Mouse (Mus musculus): ENCODE data around the gene Shf.
A peak's percentile ranks its signal among the peaks of the same experiment; 100 is the strongest.
"Not testable (repeated sequence)": the region's sequence is repeated elsewhere in the genome, so short reads cannot be mapped to it uniquely, and the experiment has no call there.

Gene Shf

DNA sequence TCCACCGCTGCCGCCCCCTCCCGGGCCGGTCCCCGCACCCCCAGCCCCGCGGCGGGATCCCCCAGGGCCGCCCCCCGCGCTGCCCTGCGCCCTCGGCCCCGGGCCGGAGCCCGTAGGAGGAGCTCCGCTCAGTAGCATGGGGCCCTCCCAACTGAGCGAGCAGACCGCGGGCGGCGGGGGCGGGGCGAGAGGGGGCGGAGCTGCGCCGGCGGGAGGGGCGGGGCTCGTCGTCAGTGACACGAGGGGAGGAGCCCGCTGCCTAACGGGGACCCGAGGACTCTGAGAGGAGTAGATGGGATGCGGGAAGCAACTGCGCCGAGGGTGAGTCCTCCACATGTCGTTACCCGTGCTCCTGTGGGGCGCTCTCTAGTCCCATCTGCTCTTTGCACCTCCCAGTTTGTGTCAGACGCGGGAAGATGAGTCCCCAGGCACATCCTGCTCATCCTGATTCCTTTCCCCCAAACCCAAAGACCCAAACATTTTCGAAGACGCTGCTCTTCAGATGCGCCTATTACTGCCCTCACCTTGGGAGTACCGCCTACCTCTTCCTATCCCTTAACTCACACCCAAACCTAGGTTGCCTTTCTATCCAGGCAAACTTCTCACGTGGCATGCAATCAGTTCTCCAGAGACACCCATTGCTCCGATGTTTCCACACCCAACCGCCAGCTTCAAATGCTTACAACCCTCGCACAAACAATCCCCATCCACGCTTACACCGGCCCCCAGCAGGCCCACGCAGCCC is at the start of gene Shf:
Shf (minus strand) TSS at position 168 of the 745 bp plus-strand sequence.
- DNase-seq (ENCODE audit: inconsistent ontology term): peak; percentile 94

DNA sequence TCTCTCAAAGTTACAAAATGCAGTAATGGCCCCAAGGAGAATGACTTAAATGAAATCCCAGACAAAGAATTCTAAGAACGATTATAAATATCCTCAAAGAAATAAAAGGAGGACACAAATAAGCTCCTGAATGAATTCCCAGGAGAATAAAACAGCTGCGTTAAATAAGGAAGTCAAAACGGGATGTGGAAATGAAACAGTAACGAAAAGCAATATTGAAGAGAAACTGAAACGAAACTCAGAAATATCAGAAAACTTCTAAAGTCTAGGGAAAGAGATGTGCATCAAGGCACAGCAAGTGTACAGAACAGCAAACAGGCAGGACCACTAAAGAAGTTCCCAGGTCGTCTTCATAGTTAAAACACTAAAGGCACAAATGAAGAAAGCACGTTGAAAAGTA is 40.0 kb upstream of the Shf start:
- DNase-seq (ENCODE audit: inconsistent ontology term): no peak

DNA sequence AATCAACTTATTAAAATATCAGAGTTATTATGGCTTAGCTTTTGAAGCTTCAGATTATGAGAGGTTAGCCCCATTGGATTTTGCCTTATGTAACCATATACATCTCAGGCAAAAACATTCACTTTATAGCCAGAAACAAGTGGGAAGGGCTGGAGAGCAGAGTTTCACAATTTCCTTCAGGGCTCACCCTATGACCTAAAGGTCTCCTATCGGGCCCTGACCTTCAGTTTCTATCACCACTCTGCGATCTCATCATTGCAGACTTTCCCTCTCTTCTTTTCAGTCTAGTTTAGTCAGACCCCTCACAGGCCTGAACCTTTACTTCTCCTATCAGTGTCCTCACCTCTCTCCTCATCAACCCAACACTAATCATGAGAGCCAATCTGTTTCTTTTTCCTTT is 38.6 kb upstream of the Shf start:
- DNase-seq (ENCODE audit: inconsistent ontology term): no peak

DNA sequence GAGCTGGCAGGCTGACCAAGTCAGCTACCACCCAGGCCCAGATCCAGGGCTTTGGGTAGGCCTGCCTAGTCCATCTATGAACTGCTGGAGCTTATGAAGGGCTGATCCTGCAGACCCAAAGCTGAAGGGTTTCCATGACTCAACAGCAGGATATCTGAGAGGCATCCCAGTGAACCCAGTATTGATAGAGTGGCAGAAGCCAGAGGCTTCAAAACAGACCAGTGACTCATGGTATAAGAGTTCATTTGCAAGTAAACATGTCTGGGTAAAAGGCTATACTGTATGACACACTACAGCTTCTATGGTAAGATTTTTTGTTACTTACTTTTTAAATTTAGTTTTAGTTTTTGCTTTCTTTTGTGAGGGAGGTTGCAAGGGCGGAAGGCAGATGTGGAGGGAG is 27.2 kb upstream of the Shf start:
- DNase-seq (ENCODE audit: inconsistent ontology term): peak; percentile 32

GRCm38 (mm10) chr2:122387135-122387534 is 18.2 kb upstream of the Shf start:
- DNase-seq (ENCODE audit: inconsistent ontology term): not testable (repeated sequence)

- no peak for DNase-seq (ENCODE audit: inconsistent ontology term)
These were observed 16.1 kb upstream of the Shf start for GRCm38 (mm10) chr2:122385095-122385494.

- no peak for DNase-seq (ENCODE audit: inconsistent ontology term)
These were observed 13.2 kb upstream of the Shf start for GRCm38 (mm10) chr2:122382121-122382520.

- no peak for DNase-seq (ENCODE audit: inconsistent ontology term)
These were observed 12.6 kb upstream of the Shf start for GRCm38 (mm10) chr2:122381329-122382103.

DNA sequence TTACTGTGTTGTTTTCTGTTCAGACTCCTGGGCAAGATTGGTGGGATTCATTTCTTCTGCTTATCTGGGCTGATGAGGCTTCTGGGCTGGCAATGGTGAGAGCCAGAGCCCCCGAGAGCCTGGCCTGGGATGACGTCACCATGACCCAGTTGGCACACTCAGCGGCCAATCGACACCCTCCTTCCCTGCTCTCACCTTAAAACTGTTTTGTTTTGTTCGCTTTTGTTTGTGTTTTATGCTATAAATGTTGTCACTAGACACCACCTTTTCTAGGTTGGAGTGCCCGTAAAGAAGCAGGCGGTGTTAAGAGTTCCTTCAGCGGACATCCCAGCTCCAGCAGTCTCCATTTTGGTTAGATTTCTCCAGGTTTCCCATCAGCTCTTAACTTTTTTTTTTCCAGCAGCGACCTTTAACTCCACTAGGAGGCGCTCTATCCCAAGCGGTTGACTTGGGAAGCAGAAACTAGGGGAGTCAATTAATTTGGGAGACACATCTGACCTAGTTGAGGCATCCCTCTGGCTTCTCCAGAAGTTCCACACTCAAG is 11.9 kb upstream of the Shf start:
- peak; percentile 73 for DNase-seq (ENCODE audit: inconsistent ontology term)

DNA sequence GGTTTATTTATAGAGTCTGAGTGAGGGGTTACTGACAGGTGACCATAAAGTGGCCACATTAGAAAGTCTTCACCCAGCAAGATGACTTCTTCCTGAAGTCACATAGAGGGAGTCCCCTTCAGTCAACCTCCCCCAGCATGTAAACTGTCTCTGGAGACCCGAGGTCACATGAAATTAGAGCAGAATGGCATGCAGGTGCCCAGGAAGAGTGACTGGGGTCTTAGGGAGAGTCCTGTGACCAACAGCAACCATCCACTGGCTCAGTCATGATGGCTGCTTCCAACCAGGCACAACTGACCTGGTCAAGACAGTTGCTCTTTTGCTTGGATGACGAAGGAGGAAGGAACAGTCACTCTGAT is 10.3 kb upstream of the Shf start:
- no peak for DNase-seq (ENCODE audit: inconsistent ontology term)

GRCm38 (mm10) chr2:122378421-122379291 is 9.7 kb upstream of the Shf start:
- DNase-seq (ENCODE audit: inconsistent ontology term): peak; percentile 73

- DNase-seq (ENCODE audit: inconsistent ontology term): peak; percentile 82
These were observed 8.8 kb upstream of the Shf start for GRCm38 (mm10) chr2:122377751-122378246.

DNA sequence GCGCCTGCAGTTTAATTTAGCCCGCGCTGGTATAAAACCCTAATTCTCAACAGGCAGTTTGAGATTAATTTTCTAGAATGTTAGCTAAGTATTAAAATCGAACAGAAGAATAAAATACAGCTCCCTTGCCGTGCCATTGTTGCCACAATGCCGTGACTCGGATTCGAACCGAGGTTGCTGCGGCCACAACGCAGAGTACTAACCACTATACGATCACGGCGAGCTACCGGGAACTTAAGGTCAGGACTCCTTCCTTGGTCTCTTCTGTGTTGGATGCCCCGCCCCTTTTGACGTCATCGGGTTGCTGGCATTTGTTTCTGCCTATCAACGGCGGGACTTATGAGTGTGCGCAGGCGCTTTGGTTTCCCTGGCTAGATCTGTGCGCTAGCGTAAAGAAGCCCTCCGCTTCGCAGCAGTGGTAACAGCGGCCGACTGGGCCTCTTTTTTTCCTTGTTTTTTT is 8.3 kb upstream of the Shf start:
- DNase-seq (ENCODE audit: inconsistent ontology term): peak; percentile 95

- DNase-seq (ENCODE audit: inconsistent ontology term): peak; percentile 75
These were observed 7.1 kb upstream of the Shf start for GRCm38 (mm10) chr2:122376041-122376561.

- peak; percentile 94 for DNase-seq (ENCODE audit: inconsistent ontology term)
These were observed 6.5 kb upstream of the Shf start for GRCm38 (mm10) chr2:122375391-122375991.

DNA sequence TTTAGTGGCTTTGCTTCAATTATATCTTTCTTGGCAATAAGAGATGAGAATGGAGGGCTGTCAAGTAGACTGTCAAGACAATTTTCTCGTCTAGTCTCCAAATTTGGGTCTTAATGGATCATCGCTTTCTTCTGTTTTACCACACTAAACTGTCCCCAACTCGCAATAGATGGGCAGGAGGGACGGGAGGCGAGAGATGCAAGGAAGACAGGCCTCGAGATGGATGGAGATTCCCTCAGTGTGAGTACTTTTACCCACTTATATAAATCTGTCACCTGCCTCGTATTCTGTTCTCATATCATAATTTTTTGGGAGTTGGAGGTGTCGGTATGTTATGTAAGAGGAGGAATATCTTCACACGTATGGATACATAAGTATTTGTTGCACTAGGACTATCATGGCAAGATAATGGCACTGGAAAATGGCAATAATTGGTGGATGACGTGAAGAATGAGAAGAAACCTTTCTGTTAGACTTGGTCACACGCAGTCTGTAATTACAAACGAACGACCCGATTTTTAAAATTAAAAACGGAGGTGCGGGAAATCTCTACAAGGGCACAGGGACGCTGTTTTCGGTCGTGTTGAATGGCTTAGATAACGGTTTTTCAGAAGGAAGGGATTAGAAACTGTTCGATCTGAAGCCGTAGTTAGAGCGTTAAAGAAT is 5.8 kb upstream of the Shf start:
- DNase-seq (ENCODE audit: inconsistent ontology term): peak; percentile 64

- no peak for DNase-seq (ENCODE audit: inconsistent ontology term)
These were observed 5.0 kb upstream of the Shf start for GRCm38 (mm10) chr2:122374012-122374411.

DNA sequence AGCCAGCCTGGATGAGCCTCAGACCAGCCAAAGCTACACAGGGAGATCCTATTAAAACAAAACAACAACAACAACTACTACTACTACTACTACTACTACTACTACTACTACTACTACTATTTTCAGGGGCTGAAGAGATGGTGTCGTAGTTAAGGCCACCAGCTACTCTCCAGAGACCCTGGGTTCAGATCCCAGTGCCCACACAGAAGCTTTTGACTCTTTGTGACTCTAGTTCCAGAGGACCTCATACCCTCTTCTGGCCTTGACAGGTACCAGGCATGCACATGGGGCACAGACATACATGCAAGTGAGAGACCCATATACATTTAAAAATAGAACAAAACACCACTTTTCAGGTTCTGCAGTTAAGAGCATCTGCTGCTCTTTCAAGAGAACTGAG is 3.6 kb upstream of the Shf start:
- DNase-seq (ENCODE audit: inconsistent ontology term): no peak

- DNase-seq (ENCODE audit: inconsistent ontology term): no peak
These were observed 3.1 kb upstream of the Shf start for GRCm38 (mm10) chr2:122372067-122372466.

- DNase-seq (ENCODE audit: inconsistent ontology term): no peak
These were observed 1.3 kb upstream of the Shf start for GRCm38 (mm10) chr2:122370101-122370750.
